Mouse (Mus musculus) heart, adult 18-20 months (tissue): ENCODE data around the gene Smarcad1. TPM values are rescaled to one million over a fixed set of nuclear protein-coding genes. Genes with fewer than 3 reads are reported as not detected.

Source experiments
- DNase-seq, 2 experiments: peaks; one replicate each; pipeline ENCODE4 v3.0.0; 2021 to 2022; ENCODE audit warnings: mixed read lengths in 1 of 2
- total RNA-seq, 2 experiments: library from RNA; stranded (reverse); gene quantifications; 2 replicates each; pipeline ENCODE4 v1.2.3; 2021

Smarcad1 gene
- total RNA-seq, 2 experiments from 2014 or later: 15.0 to 18.1 TPM

- peak in 1 of 2 experiments; percentile 27 for DNase-seq
Observed at GRCm38 (mm10) chr6:65114902-65115301, 72.5 kb downstream of the Smarcad1 start.

GRCm38 (mm10) chr6:65117540-65117939 lies 75.2 kb downstream of the Smarcad1 start:
- no peak for DNase-seq

- DNase-seq: peak; percentile 13 to 60
Observed at GRCm38 (mm10) chr6:65126074-65126726, 83.8 kb downstream of the Smarcad1 start.

- no peak for DNase-seq
Observed at GRCm38 (mm10) chr6:65132376-65132775, 90.0 kb downstream of the Smarcad1 start.

GRCm38 (mm10) chr6:65137802-65138201 lies 95.4 kb downstream of the Smarcad1 start:
- DNase-seq: no peak

- DNase-seq: no peak
Observed at GRCm38 (mm10) chr6:65138243-65138642, 95.9 kb downstream of the Smarcad1 start.

GRCm38 (mm10) chr6:65140082-65140749 lies 97.8 kb downstream of the Smarcad1 start:
- DNase-seq: no peak

- no peak for DNase-seq
Observed at GRCm38 (mm10) chr6:65140750-65141243, 98.4 kb downstream of the Smarcad1 start.

GRCm38 (mm10) chr6:65142316-65142715 lies 99.9 kb downstream of the Smarcad1 start:
- DNase-seq: no peak

- DNase-seq: peak; percentile 17 to 44
Observed at GRCm38 (mm10) chr6:65144621-65145205, 102.3 kb downstream of the Smarcad1 start, which contains the start of gene Hpgds. TSS of gene Hpgds (minus strand) at chr6:65144908.

GRCm38 (mm10) chr6:65146363-65146762 lies 104.0 kb downstream of the Smarcad1 start:
- no peak for DNase-seq

- DNase-seq: no peak
Observed at GRCm38 (mm10) chr6:65150703-65151102, 108.3 kb downstream of the Smarcad1 start.

GRCm38 (mm10) chr6:65153570-65153969 lies 111.2 kb downstream of the Smarcad1 start:
- no peak for DNase-seq

GRCm38 (mm10) chr6:65157042-65157441 lies 114.7 kb downstream of the Smarcad1 start:
- DNase-seq: no peak

- DNase-seq: no peak
Observed at GRCm38 (mm10) chr6:65159381-65159942, 117.1 kb downstream of the Smarcad1 start.

- no peak for DNase-seq
Observed at GRCm38 (mm10) chr6:65164137-65164536, 121.8 kb downstream of the Smarcad1 start.

- DNase-seq: peak in 1 of 2 experiments; percentile 27
Observed at GRCm38 (mm10) chr6:65164977-65165376, 122.6 kb downstream of the Smarcad1 start.

Other genes with a start within 250 kb of the Smarcad1 start
- 1 to 10 TPM in 1 of 2 experiments, under 1 TPM in 1; 0.60 to 1.3 TPM for gene Hpgds, start 102.3 kb downstream of the Smarcad1 start, total RNA-seq